Mouse (Mus musculus): ENCODE measurements around the gene Prkcb.

Prkcb gene

DNA sequence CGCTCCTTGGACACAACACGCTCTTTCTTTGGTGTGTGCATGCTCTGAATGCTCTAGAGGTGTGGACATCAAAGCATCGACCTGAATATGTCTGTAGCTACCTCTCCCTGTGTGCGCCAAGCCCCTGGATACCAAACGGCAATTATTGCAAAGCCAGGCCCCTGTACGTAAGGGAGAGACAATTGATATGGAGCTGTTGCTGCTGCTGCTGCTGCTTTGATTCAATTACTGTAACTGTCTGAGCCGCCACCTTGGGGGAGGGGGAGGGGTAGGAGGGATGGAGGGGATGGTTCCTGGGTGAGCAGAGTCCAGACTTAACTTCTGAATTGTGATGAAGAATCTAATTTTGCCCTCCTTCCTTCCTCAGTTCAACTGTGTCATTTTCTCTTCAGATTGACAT lies 312.3 kb downstream of the Prkcb start:
- DNase-seq (ENCODE audit: low read depth), result no peak

DNA sequence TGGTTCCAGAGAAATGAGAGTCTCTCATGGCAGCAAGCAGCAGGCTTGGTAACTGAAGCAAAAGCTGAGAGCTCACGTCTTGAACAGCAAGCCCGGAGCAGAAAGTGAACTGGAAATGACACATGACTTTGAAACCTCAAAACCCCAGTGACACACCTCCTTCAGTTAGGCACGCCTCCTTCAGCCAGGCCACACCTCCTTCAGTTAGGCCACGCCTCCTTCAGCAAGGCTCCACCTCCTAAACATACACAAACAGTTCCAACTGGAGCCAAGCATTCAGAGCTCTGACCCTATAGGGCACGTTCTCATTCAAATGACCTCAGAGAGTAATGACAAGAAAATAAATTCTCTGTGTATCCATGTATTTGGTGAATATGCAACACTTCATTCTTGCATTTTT lies 316.5 kb downstream of the Prkcb start:
- peak; percentile 13 for DNase-seq (ENCODE audit: low read depth)

DNA sequence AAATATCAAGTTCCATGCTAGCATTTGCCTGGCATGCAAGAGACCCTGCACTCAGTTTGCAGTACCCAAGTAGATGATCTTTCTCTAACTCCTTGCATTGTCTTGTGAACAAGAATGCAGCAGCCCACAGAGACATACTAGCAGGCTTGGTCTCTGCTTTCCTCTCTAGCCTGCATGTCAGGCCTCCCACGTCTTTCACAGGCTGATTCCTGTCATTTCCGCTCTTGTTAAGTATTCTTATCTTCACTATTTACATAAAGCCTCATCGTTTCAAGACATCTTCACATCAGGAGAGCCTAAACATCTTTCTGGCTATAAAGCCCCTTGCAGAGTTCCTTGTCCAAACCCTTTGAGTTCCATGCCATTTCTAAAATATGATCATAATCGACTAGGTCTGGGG lies 320.9 kb downstream of the Prkcb start:
- DNase-seq (ENCODE audit: low read depth), result no peak

DNA sequence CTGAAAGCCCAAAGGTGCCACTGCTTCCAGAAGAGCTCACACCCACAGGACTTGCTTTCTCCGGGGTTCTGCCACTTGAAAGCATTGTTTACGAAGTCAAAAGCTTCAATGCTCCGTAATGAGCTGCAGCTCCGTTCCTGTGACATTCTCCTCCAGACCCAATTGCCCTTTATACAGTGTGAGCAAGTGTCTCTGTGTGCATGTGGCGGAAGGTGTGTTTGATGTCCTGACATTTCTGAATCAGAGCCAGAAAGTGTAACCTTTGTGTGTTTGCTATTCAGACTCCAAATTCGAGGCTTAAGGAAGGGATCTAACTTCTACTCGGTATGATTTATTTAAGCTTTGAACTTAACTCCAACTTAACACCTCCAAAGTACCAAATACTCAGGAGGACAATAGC lies 321.6 kb downstream of the Prkcb start:
- DNase-seq (ENCODE audit: low read depth), result no peak

DNA sequence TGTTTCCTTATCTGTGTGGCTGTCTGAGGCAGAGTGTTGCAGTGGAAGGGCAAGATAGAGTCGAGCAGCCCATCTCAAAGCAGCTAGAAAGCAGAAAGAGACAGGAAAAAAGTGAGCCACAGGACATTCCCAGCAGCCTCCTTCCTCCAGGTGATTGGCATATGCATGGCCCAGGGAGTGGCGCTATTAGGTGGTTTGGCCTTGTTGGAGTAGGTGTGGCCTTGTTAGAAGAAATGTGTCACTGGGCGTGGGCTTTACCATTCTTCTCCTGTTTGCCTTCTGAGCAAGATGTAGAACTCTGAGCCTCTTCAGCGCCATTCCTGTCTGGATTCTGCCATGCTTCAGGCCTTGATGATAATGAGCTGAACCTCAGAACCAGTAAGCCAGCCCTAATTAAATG lies 325.3 kb downstream of the Prkcb start:
- DNase-seq (ENCODE audit: low read depth), result no peak

DNA sequence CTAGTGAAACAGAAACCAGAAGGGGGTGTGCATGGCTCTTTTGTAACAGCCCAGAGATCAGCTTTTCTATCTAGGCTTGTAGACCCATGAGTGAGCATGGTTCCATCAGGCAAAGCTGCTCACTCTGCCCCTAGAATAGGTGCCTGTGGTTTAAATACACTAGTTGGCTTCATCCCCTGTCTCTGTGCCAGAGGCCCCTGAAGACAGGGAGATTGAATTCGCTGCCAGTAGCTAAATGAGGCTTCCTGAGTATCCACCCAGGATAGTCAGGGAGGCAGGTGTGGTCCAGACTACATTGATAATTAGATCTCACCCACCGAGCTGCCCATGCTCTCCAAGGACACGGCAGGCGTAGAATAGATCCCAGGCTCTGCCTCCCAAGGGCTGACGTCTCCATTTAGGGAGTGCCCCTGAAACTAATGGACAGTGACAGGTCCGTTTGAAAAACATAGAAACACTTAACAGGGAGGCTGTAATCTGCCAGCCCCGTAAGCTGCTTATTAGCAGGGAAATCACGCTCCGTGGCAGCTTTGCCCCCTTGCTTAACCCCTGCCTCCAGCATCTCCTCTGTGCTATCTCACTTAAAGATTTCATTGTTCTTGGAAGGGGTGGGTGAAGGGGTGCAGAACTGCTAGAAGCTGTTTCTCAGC lies 333.7 kb downstream of the Prkcb start:
- no peak for DNase-seq (ENCODE audit: low read depth)

DNA sequence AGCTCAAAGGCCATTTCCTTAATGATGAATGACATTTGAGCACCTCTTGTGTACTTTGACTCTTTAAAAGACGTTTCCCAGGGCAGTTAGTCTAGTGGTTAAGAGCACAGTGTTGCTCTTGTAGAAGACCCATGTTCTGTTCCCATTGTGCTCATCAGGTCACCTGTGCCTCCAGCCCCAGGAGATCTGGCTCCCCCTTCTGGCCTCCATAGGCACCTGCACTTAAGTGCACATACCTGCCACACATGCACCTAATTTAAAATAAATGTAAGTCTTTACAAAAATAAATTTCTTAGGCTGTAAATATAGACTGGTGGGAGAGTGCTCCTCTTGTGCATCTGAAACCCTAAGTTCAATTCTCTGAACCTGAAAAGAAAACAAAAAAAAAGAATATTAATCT lies 335.2 kb downstream of the Prkcb start:
- DNase-seq (ENCODE audit: low read depth), result no peak

DNA sequence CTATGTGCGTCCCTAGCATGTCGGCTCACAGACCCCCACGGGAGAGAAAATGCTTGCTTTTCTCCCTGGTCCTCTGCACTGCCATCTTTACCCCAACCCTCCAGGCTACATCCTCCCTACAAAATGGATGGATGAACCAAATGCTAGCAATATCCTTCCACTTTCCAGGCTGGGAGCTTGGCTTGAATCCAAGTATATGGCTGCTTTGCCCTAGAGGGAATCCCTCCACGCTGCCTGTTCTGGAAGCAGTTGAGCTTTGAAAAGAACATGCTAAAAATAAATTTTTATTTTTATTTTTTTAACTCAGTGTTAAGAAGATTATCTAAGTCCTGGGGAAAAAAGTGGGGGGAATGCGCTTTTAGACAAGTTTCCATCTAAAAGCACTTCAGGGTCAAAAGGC lies 339.5 kb downstream of the Prkcb start:
- no peak for DNase-seq (ENCODE audit: low read depth)

DNA sequence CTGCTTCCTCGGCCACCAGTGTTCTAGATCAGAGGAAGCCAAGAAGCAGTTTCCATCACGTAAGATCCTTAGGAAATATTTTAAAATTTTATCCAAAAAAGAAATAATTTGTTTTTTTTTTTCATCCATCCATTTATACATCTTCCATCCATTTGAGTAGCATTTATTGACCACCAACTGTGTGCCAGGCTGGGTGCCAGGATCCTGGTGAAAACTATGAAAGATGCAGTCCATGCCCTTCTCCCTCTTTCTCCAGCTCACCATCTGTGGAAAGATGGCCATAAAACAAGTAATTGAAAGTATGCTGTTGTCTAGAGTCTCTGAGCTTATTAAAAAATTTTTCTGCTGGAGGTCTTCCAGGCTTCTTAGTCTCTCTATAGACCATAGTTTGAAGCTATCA lies 341.8 kb downstream of the Prkcb start:
- no peak for DNase-seq (ENCODE audit: low read depth)

DNA sequence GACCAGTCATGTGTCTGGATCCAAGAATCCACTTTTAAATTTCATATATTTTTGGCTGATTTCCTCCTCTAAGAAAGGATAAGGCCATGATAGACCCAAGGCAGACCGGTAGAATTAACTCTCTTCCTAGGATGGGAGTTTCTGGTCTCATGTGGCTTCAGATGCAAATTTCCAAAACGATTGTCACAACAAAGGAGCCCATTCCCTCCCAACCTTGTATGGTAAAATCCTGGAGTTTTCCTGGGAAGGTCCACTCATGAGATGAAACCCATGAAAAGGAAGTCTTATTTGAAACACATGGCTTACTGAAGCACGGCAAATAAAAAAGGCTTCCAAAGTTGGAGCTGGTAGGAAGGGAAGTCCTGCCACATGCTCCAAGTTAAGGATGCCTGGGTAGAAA lies 342.6 kb downstream of the Prkcb start:
- DNase-seq (ENCODE audit: low read depth), result no peak

DNA sequence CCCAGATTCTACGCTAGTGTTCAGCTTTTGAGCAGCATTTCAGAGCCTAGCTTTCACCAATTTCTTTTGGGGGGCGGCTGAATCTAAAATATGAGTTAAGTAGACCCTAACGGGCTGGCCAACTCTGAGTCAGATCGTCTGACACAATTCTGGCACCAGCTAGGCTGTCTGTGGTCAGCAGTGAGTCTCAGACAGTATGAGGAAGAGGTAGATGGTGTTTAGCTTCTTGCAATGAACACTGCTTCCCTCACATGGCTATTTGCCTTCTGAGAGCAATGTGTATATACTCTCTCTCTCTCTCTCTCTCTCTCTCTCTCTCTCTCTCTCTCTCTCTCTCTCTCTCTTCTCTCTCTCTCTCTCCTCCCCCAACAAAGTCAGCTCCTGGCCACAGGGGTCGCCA lies 344.4 kb downstream of the Prkcb start:
- DNase-seq (ENCODE audit: low read depth), result no peak

DNA sequence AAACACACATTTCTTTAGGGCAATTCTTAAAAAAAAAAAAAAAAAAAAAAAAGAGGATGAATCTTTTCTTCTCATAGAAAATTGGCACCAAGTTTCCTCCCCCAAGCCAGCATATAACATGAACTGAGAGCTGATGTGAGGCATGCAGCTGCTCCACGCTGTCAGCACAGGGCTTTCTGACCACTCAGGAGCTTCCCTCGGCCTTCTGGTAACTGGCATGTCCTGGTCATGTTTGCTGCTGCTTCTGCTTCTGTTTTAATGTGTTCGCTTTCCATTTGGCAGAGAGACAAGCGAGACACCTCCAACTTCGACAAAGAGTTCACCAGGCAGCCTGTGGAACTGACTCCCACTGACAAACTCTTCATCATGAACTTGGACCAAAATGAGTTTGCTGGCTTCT lies 344.9 kb downstream of the Prkcb start:
- DNase-seq (ENCODE audit: low read depth), result no peak

DNA sequence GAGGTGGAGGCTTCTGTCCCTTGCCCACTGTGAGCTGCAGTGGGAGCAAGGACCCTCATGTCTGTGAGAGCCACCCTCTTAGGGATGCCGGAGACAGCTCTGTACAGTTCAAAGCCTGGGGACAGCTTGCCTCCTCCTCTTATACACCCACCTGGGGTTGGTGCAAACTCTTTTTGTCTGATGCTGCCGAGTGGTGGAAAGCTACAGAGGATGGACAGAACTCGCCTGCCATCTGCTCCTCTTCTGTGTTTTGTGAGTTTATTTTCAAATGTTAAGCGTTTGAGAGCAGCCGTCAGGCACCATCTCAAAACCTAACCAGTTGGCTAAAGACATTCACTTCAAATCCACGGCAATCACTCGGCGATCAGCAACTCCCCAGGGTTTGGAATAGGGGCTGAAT lies 355.1 kb downstream of the Prkcb start:
- DNase-seq (ENCODE audit: low read depth), result no peak

DNA sequence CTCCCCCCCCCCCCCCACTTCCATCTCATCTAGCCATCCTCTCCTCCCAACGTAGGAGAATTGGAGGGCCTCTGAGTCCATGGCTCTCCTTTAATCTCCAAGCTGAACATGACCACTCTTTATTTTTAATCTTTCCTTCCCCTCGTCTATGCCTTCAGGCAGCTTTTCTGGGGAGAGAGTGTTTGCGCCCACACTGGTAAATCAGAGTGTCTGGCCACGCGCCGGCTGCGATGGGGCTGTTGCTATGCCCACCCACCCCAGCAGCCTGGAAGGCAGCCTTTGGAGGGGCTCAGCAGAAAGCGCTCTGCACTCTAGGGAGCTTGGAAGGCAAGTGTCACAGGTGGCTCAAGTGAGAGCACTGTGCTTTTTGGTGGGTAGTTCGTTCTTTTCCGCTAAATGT lies 360.8 kb downstream of the Prkcb start:
- no peak for DNase-seq (ENCODE audit: low read depth)

DNA sequence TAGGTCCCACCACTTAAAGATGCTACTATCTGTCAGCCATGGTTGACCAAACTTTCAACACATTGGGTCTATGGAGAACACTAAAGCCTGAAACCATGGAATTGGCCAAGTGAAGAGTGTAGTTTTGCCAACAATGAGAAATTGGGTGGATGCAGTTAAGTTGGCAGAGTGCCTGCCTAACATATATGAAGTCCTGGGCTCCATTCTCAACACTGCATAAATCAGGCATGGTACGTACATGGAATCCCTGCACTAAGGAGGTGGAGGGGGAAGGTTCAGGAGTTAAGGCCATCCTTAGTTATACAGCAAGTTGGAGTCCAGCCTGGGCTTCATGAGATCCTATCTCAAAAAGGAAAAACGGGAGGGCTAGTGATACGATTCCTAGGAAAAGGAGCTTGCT lies 364.0 kb downstream of the Prkcb start:
- DNase-seq (ENCODE audit: low read depth), result no peak

DNA sequence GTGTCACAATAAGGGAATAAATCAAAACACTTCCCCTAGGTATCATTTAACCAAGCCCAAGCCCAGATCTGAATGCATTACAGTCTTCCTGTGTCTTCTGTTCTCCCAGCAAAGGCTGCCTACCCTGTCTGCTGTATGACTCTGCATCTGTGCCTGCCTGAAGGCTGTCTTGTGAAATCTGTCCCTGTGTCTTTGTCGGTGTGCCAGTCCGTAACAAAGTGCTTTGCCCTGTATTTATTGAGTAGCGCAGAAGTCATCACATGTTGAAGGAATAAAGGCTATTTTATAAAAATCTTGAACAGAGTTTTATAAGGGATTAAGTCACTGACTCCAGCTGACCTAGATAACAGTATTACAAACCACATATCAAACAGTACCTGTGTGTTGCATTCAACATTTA lies 368.1 kb downstream of the Prkcb start:
- DNase-seq (ENCODE audit: low read depth), result no peak

DNA sequence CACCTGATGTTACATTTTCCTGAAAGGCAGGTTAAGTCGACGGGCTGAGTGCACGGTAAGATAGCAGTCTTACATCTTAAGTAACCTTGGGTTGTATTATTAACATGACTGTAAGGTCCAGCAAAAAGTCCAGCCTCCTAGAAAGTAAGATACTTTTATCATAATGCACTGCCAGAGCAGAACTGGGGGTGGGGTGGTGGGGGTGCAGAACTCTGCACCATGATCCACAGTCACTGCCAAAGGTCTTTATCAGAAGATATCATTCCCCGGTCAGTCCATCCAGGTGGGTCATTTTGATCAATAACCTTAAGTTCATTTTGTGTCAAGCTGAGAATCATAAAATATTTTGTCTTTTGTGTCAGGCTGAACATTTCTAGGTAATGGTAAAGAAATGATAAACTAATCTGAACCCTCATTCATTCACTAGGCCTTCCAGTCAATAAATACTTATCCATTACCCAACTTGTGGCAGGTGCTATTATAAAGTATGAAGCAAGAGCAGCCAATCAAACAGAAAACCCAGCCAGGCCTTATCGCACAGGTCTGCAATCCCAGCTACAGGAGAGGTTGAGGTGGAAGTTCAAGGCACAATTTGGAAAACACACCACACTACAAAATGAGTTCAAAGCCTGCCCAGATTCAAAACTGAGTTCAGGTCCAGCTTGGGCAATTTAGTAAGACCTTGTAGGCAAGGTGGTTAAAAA lies 369.0 kb downstream of the Prkcb start:
- no peak for DNase-seq (ENCODE audit: low read depth)

DNA sequence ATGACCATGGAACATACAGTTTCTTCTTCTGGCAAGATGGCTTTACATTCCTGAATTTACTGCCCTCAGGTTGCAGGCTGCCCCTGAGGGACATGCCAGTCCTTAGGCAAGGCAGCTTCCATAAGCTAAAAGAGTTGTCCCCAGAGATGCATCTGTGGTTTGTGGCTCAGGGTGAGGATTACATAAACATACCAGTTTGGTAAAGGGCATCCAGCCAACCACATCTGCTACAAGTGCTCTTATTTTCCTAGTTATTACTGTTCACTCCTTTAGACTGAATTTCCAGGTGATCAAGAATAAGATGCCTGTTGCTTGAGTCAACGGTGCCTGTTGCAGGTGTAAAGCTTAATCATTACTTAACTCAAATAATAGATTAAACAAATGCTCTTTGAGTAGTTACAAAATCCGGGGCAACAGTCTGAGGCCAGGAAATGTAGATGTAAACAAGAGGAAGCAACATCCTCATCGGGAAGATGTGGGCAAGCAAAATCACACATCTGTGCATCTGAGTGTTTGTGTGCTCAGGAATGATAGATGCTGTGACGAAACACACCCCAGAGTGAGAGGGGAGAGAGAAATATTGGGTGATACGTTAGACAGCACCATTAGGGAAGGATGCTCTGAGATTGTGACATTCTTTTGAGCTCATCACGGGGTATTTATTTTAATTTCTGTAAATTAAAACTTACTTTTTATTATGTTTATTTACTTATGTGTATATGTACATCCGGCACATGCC lies 376.9 kb downstream of the Prkcb start:
- peak; percentile 3 for DNase-seq (ENCODE audit: low read depth)

DNA sequence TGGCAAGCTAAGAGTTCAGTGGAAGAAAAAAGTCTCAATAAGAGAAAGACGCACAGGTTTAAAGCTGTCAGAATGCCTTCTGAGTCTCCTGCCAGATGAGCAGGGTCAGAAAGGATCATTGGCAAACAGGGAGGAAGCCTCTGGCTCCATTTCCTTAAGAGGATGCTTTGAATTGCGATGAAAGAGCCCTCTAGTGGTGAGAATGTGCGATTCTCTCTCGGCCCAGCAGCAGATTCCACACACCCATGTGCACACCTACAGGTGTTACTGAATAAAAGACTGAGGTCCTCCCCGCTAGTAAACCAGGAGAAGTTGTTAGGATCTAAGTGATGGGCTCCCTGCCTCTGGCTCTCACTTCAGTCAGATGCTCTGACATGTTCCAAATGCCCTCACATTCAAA lies 379.4 kb downstream of the Prkcb start:
- peak; percentile 26 for DNase-seq (ENCODE audit: low read depth)

DNA sequence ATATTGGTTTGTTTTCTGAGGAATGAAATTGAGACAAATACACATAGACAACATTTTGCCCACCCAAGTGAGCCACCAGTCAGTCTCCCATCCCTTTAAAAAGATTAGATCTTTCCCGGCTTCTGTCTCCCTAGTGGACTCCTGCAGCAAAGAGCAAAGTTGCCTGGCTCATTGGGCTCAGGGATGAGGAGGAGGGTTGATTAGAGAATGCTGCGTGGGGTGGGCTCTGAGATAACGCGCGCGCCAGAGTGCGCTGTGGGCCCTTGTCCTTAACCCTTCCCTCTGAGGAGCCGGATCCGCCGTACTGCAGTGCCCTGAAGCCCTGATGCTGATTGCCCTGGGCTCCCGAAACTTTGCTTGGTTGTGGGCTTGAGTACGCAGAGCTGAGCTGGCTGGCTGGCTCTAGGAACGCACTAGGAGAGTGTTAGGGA lies 381.9 kb downstream of the Prkcb start, which contains the start of gene Cacng3:
Gene Cacng3 (plus strand): TSS at position 51 of the 431 bp plus-strand sequence.
- no peak for DNase-seq (ENCODE audit: low read depth)

DNA sequence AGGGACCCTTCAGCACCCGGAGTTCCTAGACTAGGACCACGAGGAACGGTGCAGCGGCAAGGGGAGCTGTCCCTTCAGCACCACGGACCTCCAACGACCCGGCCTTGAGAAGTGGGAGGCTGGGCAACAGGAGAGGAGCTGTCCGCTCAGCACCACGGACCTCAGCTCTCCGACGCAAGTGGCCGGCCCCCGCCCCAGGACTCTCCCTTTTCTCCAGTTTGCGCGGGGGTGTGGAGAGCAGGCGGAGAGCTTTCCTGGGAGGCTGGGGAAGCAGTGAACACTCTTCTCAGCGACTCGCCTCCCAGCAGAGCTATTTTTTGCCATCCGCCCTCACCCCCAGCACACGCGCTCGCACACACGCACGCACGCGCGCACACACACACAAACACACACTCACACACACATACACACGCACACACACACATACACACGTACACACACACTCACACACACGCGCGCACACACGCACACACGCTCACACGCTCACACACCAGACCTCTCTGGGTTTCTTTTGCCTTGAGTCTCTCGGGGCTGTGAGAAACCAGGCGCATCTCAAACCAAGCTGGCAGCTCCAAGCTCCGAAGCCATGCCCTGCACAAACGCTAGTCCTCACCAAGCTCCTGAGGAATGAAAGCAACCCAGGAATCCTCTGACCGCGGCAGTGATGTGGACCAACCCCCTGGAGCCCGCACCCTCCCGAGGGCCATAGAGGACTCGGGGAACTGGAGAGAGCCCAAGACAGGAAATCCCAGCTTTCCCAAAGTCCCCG lies 382.5 kb downstream of the Prkcb start:
- peak; percentile 62 for DNase-seq (ENCODE audit: low read depth)

DNA sequence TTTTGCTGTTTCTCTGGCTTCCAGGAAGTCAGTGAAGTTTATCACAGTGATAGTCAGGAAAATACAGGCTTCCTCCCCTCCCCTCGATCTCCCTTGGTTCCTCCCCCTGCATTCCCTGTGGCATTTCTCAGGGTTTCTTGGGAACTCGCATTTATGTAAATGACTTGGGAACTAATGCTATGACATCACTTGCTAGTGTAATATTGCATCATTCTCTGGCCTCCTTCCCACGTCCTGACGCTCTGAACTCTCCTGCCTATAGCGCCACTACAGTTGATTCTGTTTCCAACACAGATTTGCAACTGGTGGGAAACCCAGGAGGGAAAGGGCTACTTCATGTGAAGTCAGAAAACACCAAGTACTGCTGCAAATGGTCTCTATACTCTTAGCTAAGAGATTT lies 384.4 kb downstream of the Prkcb start:
- DNase-seq (ENCODE audit: low read depth), result no peak

DNA sequence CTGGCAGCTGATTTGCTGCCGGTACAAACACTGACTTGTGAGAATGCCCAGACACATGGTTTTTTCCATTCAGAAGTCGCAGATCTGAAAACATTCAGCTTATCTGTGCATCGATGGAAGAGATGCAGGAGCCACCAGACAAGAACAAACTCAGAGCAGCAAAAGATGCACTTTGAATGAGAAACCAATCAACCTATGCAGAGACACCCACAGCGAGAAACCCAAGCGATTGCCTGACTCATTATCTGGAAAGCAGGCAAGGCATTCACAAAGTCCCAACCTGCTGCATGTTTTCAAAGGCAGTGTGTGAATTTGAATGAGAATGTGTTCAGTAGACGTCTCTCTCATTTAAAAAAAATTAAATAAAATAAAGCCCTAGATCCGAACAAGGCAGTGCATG lies 386.7 kb downstream of the Prkcb start:
- DNase-seq (ENCODE audit: low read depth), result no peak
